Mouse (Mus musculus): ENCODE results near the gene Acadvl. TPM values are rescaled to one million over a fixed set of nuclear protein-coding genes. Genes with fewer than 3 reads are reported as not detected.

Acadvl gene
- total RNA-seq, 2 experiments from 2014 or later, result 44.8 to 45.0 TPM

DNA sequence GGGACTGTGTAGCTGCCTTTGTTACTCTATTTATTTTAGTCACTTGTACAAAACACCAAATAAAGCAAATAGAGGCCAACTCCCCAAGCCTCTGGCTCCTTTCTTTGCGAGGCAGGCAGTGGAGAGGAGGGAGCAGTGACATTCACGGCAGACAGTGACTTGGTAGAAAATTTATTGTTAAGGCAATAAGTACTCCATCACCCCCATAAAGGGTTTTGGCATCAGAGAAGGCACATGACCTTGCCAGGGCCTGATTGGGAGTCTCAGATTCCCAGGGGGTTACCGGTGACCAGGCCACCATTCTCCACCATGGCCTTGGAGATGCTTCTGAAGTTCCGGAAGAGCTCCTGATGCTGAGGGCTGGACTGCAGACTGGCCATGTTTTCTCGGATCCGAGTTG is 5.2 kb downstream of the Acadvl start:
- intact Hi-C loops (cut with DNase I), result no loop called here
- DNase-seq, result no peak

DNA sequence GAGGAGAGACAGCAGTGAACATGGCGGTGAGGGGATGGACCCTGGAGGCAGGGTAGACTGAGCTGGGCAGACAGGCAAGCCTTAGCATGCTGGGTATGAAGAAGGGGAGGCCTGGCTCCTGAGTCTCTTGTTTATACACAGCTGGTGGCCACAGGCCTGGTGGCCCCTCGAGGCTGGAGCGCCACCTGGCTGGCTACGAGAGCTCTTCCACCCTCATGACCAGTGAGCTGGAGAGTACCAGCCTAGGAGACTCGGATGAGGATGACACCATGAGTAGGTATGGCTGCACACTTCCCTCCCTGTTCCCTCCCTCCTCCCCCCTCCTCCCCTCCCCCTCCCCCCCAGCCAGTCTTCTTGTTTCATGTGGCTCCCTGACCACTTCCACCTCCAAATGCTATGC is 9.7 kb downstream of the Acadvl start:
- intact Hi-C loops (cut with DNase I), result no loop called here
- no peak for DNase-seq

DNA sequence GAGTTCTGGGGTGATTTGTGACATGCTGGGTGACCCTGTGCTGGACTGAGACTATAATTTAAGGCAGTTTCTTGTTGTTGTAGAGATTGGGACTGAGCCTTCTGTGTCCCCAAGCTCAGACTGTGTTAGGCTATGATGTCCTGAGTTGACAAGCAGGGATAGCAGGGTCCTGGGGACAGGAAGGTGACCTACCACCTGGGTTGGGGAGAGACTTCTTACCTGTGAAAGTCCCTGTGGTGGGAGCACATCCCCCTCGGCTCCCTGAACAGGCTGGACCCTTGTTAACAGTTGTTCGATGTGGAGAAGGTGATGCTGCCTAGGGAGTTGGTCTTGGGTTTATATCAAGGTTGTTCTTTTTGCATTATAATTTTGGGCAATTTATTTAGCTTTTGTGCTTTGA is 12.7 kb downstream of the Acadvl start:
- DNase-seq, result no peak
- intact Hi-C loops (cut with DNase I), result no loop called here

GRCm38 (mm10) chr11:70001865-70002264 is 13.3 kb downstream of the Acadvl start:
- intact Hi-C loops (cut with DNase I), result no loop called here
- peak; percentile 53 for DNase-seq

- DNase-seq, result no peak
- intact Hi-C loops (cut with DNase I), result no loop called here
Observed at GRCm38 (mm10) chr11:70001159-70001558, 14.1 kb downstream of the Acadvl start.

DNA sequence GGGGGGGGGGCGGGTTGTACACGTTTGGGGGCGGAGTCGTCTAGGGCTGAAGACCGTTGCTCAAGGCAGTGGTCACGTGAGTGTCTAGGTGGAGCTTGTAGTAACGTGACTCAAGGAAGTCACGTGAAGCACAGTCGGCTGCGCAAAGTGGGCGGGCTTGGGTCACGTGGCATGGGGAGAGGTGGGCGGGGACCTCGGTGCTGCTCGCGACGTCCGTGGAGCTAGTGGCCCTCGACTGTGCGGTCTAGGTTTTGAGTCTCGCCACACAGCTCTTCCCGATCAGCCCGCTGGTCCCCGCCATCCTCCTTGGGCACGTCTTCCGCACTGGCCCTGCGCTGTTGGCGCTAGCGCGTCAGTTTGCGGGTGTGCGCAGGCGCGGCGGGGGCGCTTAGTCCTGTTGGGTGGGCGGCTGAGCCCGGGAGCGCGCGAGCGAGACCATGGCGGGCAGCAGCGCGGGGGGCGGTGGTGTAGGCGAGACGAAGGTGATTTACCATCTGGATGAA is 14.8 kb downstream of the Acadvl start, which contains the start of gene Dvl2:
Gene Dvl2 (plus strand): TSS at position 200 of the 503 bp plus-strand sequence.
- peak; percentile 96 for DNase-seq
- intact Hi-C loops (cut with DNase I), result no loop called here

DNA sequence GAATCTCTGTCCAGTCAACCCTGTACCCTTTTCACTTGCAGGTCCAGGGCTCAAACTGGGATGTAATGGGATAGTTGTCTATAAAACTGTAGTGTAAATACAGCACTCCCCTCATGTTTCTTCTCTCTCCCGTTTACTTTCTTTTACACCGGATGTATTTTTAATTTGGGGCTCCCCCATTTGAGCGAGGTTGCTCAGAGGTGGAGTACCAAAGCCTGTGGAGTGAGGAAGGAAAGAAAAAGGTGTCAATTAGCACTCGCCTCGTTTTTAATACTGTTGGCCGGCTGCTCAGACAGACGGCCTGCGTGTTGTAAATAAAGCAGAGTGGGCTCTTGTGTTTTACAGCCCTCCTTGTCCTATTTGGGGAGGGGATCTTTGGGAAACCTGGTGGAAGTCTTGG is 15.5 kb downstream of the Acadvl start:
- DNase-seq, result no peak
- intact Hi-C loops (cut with DNase I), result no loop called here

DNA sequence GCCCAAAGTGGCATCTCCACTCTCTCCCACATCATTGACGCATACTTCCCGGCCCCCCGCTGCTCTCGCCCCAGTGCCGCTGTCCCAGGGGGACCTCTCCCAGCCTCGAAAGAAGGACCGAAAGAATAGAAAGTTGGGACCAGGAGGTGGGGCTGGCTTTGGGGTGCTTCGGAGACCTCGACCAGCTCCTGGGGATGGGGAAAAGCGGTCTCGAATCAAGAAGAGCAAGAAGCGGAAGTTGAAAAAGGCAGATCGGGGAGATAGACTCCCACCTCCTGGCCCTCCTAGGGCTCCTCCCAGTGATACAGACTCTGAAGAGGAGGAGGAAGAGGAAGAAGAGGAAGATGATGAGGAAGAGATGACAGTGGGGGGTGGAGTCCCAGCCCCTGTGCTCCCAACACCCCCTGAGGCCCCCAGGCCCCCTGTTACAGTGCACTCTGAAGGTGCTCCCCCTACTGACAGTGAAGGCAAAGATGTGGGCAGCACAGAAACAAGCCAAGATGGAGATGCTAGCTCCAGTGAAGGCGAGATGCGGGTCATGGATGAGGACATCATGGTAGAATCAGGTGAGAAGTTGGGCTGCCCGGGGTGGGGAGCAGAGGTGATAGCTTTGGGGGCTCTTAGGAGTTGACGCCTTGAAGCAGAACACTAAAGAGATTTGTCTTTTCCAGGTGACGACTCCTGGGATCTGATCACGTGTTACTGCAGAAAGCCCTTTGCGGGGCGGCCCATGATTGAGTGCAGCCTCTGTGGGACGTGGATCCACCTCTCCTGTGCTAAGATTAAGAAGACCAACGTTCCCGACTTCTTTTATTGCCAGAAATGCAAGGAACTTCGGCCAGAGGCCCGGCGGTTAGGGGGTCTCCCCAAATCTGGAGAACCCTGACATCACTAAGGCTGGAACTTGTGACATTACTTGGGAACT is 16.4 kb downstream of the Acadvl start:
- intact Hi-C loops (cut with DNase I), result no loop called here
- no peak for DNase-seq

GRCm38 (mm10) chr11:69997070-69997509 is 18.1 kb downstream of the Acadvl start:
- intact Hi-C loops (cut with DNase I), result no loop called here

GRCm38 (mm10) chr11:69996161-69997061 is 18.8 kb downstream of the Acadvl start:
- intact Hi-C loops (cut with DNase I), result no loop called here
- DNase-seq, result peak; percentile 78

More at GRCm38 (mm10) chr11:69997070-69997509, 18.1 kb downstream of the Acadvl start:
- DNase-seq, result peak; percentile 87

DNA sequence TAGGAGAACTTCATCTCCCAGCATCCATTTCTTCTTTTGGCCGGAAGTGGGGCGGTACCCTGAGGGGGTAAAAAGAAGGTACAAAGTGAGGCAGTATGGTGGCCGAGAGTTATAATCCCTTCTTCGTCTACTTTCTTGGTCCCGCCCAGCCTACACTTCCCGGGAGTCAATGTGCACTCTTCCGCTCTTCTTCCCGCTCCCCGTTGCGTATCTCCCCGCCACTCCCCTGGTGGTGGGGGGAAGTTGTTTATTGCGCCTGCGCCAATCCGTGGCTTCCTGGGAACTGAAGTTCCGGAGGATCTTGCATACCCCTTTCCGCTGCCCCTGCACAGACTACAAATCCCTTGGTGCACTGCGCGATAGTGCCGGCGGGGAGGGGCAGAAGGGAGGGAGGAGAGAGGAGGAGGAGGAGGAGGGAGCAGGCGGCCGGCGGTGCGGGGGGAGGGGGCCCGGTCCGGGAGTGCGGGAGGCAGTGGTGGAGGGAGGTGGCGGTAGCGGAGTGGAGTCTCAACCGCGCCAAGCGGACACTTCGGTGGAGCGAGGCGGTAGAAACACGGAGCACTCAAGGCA is 19.7 kb downstream of the Acadvl start, which contains the start of gene Phf23:
Gene Phf23 (plus strand): TSS at position 387 of the 570 bp plus-strand sequence.
- peak; percentile 98 for DNase-seq
- intact Hi-C loops (cut with DNase I), result no loop called here

DNA sequence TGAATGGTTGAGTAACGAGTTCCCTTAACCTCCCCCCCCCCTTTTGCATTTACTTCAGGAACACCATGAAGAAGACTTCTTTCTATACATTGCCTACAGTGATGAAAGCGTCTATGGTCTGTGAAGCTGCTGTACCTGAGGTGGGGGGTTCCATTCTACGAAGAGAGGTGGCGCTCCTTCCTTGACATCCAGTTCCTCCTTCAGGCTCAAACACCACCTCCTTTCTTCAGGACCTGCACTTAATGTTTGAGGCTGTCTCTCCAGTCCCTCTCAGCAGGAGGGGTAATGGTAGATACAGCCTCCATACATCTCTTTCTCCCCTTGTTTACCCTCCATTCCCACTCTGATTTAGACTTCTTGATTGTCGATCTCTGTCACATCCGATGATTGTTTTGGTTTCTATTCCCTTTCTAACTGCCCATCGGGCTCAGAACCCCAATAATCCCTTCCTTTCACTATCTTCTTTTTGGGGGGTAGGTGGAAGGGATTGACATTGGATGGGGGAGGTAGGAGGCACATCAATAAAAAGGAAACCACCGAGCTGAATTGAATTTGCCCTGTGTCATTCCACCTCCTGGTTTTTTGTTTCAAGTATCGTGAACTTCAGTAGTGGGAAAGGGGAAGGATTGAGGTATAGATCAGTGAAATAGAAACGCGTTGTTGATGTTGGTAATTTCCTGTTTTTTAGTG is 20.7 kb downstream of the Acadvl start:
- intact Hi-C loops (cut with DNase I), result no loop called here
- DNase-seq, result no peak

GRCm38 (mm10) chr11:69992932-69993331 is 22.3 kb downstream of the Acadvl start:
- intact Hi-C loops (cut with DNase I), result no loop called here
- no peak for DNase-seq

GRCm38 (mm10) chr11:69992396-69992795 is 22.8 kb downstream of the Acadvl start:
- intact Hi-C loops (cut with DNase I), result no loop called here
- DNase-seq, result no peak

GRCm38 (mm10) chr11:69991711-69992110 is 23.5 kb downstream of the Acadvl start:
- no peak for DNase-seq
- intact Hi-C loops (cut with DNase I), result no loop called here

DNA sequence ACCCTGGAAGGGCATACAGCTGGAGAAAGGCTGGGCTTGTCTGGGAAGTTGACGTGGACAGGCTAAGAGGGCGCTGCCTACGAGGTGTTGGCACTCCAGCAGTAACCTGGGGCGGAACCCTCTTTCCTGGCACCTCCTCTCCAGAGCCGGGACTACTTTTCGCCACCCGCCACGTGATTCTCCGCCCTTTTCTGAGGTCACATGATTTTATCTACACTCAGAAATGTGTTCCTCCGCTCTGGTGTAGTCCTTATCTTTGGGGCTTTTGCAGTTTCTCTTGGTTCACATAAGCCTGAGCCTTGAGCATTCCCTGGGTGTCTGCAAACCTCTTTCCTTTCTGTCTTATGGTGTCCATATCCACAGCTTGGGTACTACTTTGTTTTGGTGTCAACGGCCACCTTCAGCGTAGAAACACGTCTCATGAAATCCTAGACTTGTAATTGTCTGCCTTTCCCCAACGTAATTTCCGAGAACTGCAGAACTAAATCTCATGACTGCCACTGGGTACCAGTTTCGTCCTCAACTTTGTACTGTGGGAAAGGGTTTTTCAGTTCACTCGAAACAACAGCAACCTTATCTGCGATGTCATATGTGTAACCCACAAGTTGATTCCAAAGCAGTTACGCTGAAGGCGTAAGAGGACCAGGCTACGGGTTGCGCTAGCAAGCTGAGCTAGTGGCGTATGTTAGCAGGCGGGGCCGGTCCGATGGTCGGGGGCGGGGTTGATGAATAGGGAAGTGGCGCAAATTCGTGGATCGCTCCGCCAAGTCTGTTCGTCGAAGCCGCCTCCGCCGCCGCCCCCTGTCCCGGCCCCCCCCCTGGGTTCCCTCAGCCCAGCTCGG is 24.1 kb downstream of the Acadvl start, which contains the start of gene Gabarap:
Gene Gabarap (plus strand): TSS at position 294 of the 842 bp plus-strand sequence.
- peak; percentile 97 for DNase-seq
- intact Hi-C loops (cut with DNase I), result no loop called here

DNA sequence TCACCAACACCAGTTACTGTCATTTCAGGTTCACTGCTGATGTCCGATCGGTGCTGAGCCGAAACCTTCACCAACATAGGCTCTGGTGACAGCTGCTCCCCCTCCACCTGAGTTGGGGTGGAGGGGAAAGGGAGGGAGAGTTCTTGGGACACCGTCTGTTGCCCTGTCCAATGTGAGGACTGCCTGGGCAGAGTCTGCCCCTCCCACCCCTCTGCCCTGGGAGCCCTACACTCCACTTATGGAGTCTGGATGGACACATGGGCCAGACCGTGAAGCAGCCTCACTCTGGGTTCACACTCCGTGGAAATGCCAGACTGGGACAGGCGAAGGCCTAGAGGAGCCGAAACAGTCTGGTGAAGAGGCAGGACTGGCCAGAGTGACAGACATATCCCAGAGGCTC is 25.3 kb downstream of the Acadvl start:
- no peak for DNase-seq
- intact Hi-C loops (cut with DNase I), result loop anchor here (10.0 kb wide), 1 partner anchor 55 kb away; the partner anchor contains the start of gene Ybx2

- intact Hi-C loops (cut with DNase I), result loop anchor here (10.0 kb wide), 1 partner anchor 50 kb away; the partner anchor contains the start of gene Ybx2
- no peak for DNase-seq
Observed at GRCm38 (mm10) chr11:69984431-69984830, 30.8 kb downstream of the Acadvl start.

GRCm38 (mm10) chr11:69983377-69983776 is 31.8 kb downstream of the Acadvl start:
- intact Hi-C loops (cut with DNase I), result loop anchor here (10.0 kb wide), 1 partner anchor 49 kb away; the partner anchor contains the start of gene Ybx2
- DNase-seq, result no peak
